Mouse (Mus musculus) R1 (cell line): ENCODE results near the gene Spon1.

ENCODE experiments used
- DNase-seq: peaks from one replicate; pipeline ENCODE4 v3.0.0-alpha.2; 2018; ENCODE audit warnings: low read depth, low spot score

Gene Spon1

GRCm38 (mm10) chr7:113997675-113998354, 232.0 kb downstream of the Spon1 start:
- DNase-seq: no peak

DNA sequence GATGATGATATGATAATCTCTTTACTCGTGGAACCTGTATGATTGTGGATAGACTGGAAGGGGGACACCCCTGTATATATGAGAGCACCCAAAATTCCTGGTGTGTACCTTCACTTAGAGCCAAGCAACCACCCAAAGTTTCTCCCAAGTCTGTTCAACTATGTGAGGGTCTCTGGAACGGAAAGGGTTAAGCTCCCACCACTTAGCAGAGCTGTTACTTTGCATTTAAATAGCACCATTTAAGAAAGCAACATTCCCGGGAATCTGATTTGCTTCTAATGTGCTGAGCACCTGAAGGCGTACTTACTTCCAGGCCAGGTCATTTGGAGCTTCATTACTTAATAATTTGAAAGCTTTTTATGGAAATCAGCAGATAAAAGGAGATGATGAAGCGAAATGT, 238.4 kb downstream of the Spon1 start:
- DNase-seq: peak; percentile 46

DNA sequence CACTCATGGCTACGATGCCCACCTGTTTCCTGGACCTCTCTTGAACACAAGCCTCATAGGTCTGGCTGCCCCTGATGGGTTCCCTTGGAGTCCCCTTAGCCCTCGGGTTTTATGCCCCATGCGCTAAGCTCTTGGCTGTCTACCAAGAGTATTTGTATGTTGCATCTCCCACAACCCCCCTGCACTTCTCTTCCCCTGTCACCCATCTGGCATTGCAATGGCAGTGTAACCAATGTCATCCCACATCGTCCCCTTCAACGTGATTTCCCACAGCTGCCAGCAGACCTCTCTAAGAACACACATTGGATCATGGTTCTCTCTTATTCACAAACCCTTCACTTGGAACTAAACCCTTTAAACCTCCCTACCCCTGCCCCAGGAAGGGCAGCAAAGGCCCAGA, 239.7 kb downstream of the Spon1 start:
- no peak for DNase-seq

DNA sequence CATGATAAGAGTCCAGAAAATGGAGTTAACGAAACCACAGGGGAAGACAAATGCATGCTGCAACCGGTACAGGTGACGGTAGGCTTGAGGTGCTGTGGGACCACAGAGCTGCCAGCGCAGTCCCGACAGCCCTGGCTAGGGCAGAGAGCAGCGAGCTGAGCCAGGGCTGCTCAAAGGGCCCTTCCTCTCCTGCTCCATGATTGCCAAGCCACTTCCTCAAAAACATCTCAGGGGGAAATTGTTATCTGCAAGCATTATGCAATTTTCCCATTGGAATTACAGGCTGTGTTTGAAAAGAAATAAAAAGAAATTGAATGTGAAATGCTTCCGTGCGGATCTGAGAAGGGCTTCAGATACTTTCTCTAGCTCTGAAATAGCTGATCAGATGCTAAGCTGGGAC, 240.7 kb downstream of the Spon1 start:
- DNase-seq: no peak

GRCm38 (mm10) chr7:114007565-114007964, 241.8 kb downstream of the Spon1 start:
- DNase-seq: peak; percentile 41

DNA sequence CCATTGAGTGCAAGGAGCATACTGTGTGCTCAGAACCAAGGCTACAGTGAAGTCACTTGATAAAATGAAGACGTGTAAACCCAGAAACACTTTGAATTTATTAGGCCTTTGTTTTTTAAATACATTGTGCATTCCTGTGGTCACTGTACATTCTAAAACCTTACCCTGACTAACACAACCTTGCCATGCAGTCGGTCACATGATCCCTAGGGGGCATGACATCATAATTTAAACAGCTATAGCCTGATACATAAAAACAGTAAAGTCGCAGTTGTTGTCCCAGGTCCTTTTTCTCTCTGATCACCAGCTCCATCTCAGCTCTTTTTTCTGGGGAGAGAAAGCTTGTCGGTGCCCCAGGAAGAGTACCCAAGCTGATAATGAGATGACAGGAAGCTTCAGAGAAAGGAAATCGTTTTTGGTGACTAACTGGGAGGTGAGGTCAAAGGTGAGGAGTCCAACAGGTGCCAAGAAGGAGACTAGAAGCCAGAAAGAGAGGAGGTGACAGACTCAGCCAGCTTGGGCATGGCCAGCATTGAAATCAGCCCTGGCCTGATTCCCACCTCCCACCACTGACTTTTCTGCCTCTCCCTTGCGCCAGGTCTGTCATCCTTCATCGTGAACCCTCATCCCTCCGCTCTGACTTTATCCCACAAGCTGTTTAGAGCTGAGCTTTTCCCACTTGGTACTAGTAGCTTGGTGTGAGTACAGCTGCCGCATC, 246.1 kb downstream of the Spon1 start:
- DNase-seq: no peak

DNA sequence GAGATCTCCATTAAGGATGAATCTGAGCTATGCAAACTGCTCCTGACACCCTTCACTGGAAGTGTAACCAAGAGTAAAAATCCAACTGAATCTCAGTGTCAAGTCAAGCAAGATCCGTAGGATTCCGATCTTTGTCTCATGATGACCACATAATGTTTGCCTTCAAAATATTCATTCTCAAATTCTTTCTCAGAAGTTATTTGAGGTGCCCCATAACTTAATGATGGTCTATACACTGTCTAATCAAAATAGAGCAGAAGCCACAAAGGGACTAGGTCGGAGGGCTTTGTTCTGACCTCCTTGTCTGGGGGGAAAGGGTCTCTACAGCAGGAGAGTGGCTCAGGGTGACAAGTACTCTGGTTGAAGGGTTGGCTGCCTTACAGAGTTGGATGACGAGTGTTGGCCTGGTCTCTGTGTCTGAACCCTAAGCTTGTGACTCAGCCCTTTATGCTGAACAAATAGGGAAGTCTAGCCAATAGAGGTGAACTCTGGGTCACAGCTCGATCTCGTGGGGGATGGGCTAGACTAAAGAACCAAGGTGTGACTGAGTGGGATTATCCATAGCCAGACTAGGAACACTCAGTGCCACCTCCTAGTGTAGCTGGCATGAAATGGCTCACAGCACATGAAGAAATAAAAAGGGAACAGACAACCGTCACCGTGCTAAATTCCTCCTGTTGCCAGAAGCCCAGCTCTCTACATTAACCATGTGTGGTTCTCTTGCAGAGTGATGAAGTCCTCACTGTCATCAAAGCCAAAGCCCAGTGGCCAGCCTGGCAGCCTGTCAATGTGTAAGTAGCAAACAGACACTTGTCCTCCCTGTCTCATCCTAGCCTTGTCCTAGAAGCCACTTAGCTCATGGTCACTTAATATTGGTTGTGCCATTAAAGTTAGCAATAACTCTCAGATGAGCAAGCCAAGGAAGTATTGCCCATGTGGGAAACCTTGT, 250.5 kb downstream of the Spon1 start:
- DNase-seq: no peak

DNA sequence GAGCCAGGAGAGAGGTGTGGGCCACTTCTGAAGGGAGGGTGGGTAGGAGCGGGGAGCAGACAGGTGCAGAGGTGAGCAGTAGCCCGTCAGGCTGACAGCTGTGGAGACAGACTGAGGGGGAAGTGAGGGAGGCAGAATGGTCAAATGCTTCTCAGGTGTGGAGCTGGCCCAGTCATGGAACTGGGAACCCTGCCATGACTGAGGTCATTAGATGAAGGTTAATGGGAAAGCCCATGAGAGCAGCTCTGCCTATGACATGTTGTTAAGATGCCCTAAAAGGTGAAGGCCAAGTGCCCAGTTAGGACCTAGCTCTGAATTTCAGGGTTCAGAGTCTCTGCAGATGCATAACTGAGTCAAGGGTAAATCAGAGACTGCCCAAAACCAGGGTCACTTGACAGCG, 253.1 kb downstream of the Spon1 start:
- no peak for DNase-seq

- no peak for DNase-seq
These were observed 254.4 kb downstream of the Spon1 start for GRCm38 (mm10) chr7:114020057-114020703.

GRCm38 (mm10) chr7:114020704-114021093, 254.9 kb downstream of the Spon1 start:
- peak; percentile 69 for DNase-seq

DNA sequence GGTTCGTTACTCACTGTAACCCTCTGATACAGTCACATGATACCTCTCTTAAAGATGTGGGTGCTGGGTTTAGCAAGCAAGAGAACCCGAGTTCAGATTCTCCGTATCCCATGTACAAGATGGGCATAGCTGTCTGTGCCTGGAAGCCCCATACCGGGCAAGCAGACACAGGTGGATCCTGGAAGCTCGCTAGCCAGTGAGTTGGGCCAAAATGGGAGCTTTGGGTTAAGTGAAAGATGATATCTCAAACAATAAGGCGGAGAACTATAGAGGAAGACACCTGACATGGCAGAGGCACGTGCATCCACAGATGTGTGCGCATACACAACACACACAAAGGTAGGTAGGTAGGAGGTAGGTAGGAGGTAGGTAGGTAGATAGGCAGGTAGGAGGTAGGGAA, 261.1 kb downstream of the Spon1 start:
- no peak for DNase-seq

GRCm38 (mm10) chr7:114027406-114027805, 261.6 kb downstream of the Spon1 start:
- no peak for DNase-seq

- no peak for DNase-seq
These were observed 263.0 kb downstream of the Spon1 start for GRCm38 (mm10) chr7:114028828-114029227.

DNA sequence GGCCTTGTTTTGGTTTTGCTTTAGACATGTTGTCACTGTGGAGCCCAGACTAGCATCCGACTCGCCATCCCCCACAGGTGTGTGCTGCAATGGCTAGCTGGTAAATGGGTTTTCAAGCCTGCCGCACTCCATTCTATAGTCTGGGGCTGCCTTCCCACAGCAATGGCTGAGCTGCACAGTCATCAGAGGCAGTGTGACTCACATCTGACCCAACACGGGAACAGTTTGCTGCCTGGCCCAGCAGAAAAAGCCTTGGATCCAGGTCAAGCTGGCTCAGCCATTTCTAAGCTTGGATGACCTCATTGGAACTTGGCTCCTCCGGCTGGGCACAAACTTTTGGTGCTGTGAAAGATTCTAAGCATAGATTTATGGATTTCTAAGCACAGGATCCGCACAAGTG, 263.8 kb downstream of the Spon1 start:
- no peak for DNase-seq

GRCm38 (mm10) chr7:114037237-114037636, 271.4 kb downstream of the Spon1 start:
- DNase-seq: no peak

DNA sequence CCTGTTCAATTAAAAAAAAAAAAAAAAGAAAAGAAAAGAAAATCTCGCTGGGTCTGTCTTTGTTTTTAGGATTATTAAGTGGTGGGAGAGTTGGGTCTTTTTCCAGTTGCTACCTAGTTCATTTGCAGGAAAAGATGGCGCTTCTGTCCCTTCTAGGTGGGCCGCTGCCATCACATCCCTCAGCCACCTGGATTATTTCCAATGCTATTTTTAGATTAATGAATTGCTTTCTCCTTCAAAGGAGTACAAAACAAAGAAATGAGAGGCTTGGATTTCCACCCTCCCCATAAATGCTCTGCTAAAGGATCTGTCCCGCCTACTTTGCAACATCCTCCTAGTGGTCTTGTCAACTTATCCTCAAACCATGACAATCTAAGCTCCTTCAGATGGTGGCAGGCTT, 275.6 kb downstream of the Spon1 start:
- no peak for DNase-seq

DNA sequence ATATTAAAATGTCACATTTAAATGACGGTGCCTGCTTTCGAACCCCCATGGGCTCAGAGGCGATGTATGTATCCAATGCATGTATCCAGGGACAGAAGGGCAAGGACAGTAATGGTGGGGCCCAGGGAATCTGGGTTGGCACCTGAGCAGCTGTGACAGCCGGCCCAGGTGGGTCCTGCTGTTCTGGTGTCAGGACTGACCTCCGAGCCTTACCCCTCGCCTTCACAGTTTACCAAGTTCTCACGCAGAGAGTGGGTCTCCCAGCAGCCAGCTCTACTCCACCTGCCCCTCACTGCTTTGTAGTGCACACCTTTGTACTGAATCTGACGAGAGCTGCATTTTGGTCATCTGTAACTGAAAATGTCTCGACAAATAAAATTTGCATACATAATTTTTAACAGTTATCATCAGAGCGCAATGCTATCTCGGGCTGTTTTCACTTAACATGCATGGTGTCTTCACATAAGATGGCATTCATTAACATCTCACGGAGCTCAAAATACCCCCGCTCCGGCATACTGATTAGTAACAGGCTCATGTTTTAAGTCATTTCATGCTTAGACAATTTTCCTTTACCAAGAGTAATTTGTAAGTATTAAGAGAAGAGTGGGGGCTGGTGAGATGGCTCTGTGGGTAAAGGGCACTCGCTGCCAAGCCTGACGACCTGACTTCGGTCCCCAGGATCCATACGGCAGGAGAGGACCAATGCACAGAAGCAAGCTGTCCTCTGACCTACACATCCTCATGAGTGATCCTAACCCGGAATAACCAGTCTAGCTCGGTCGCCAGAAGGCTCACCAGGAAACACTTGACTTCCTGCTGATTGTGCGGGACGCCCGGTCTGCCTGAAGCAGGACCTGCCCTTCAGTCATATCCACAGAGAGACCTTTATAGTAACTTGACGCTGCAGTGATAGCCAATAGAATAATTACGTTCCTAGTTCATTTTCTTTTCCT, 277.5 kb downstream of the Spon1 start:
- no peak for DNase-seq

DNA sequence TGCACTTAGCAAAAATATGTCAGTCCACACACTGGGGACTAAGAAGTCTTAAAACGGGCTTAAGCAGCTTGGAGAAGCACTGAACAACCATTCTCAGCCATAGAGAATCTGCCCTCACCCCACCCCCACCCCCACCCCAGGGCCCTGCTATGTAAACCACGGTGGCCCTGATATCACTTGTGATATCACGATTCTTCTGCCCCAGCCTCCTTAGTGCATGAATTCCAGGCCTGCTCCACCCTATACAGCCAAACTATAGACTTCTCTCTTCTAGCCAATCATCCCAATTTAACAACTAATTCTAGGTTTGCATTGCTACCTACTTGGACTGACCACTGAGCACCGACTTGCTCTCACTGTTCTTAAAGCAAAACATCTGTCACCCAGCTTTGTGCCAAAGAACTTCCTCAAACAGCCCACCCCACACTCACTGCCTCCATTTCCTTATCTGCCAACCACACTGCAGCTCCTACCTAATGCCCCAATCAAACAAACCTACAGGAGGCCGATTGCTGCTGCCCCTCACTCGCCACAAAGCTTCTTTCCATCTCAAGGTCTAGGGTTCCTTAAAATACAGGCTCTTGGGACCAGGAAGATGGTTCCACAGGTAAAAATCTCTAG, 278.2 kb downstream of the Spon1 start:
- no peak for DNase-seq

DNA sequence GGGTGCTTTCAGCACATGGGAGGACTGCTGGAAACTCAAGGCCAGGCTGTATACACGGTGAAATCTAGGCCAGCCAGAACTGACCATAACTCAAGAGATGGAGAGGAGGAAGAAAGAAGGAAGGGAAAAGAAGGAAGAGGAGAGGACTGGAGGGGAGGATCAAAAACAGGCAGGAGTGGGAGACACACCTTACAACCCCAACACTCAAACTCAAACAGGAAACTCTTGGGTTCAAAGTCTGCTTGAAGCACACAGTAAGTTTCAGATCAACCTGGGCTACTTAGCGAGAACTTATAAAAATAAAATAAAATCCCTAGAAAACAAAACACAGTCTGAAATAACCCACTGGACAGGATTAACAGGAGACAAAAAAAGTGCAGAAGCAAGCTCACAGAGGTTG, 280.0 kb downstream of the Spon1 start:
- no peak for DNase-seq

DNA sequence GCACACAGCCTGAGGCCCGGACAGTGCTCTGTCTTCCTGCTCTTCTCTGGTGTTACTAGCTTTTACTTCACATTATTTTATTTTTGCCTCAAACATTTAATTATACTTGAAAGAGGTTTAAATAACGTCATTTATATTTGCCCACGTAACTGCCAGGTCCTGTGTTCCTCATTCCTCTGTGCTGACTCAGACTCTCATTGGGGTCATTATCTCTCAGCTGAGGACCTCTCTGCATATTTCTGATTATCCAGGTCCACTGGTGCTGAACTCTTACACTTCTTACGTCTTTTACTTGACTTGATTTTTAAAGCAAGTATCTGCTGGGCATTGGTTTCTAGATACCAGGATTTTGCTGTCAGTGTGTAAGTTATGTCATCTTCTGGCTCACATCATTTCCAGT, 287.9 kb downstream of the Spon1 start:
- DNase-seq: no peak
